Mouse (Mus musculus) heart, postnatal 14 days (tissue): ENCODE data around the gene 9130008F23Rik. TPM values are rescaled to one million over a fixed set of nuclear protein-coding genes. Genes with fewer than 3 reads are reported as not detected.

Source experiments
- DNase-seq, 2 experiments: peaks; one replicate each; pipeline ENCODE4 v3.0.0; 2021 to 2022
- intact Hi-C: fragments of 180-260 bp; cut with DNase I; formaldehyde crosslinking; loops from one replicate; pipeline ENCODE4 v1.15.1; 2025
- long read RNA-seq, 2 experiments: library from polyadenylated mRNA; stranded (forward); transcript quantifications; one replicate each; pipeline ENCODE4 v2.0.0; 2021
- total RNA-seq, 2 experiments: library from RNA; stranded (reverse); gene quantifications; 2 replicates each; pipeline ENCODE4 v1.2.3; 2021

9130008F23Rik gene
- under 1 TPM; 0.57 to 0.59 TPM for total RNA-seq
- long read RNA-seq, experiment 1, result 0 reads
- long read RNA-seq, experiment 2, result 0 reads

GRCm38 (mm10) chr17:40879924-40880691 is at the start of gene 9130008F23Rik:
TSS of gene 9130008F23Rik (minus strand) at chr17:40880559.
- peak; percentile 49 to 59 for DNase-seq
- intact Hi-C loops, result no loop called here

GRCm38 (mm10) chr17:40915499-40915898 is 35.1 kb upstream of the 9130008F23Rik start:
- intact Hi-C loops, result no loop called here
- no peak for DNase-seq

GRCm38 (mm10) chr17:40914250-40914649 is 33.9 kb upstream of the 9130008F23Rik start, which contains the start of gene Glyatl3:
TSS of gene Glyatl3 (minus strand) at chr17:40914350.
- DNase-seq, result no peak
- intact Hi-C loops, result no loop called here

GRCm38 (mm10) chr17:40904721-40905154 is 24.4 kb upstream of the 9130008F23Rik start:
- intact Hi-C loops, result no loop called here
- no peak for DNase-seq

GRCm38 (mm10) chr17:40904056-40904597 is 23.8 kb upstream of the 9130008F23Rik start:
- DNase-seq, result no peak
- intact Hi-C loops, result no loop called here

- intact Hi-C loops, result no loop called here
- DNase-seq, result no peak
These were observed 23.0 kb upstream of the 9130008F23Rik start for GRCm38 (mm10) chr17:40903345-40903744.

GRCm38 (mm10) chr17:40899783-40900363 is 19.5 kb upstream of the 9130008F23Rik start:
- DNase-seq, result no peak
- intact Hi-C loops, result loop anchor here (2.0 to 10.0 kb wide), 2 partner anchors 63 to 745 kb away; no protein-coding TSS in a partner anchor

GRCm38 (mm10) chr17:40896863-40897262 is 16.5 kb upstream of the 9130008F23Rik start:
- no peak for DNase-seq
- intact Hi-C loops, result loop anchor here (2.0 to 10.0 kb wide), 2 partner anchors 72 to 742 kb away; no protein-coding TSS in a partner anchor

- intact Hi-C loops, result no loop called here
- DNase-seq, result no peak
These were observed 7.6 kb upstream of the 9130008F23Rik start for GRCm38 (mm10) chr17:40887849-40888536.

GRCm38 (mm10) chr17:40885155-40885554 is 4.8 kb upstream of the 9130008F23Rik start:
- DNase-seq, result no peak

GRCm38 (mm10) chr17:40882172-40882571 is 1.8 kb upstream of the 9130008F23Rik start:
- intact Hi-C loops, result no loop called here
- DNase-seq, result no peak

More at GRCm38 (mm10) chr17:40885155-40885554, 4.8 kb upstream of the 9130008F23Rik start:
- intact Hi-C loops, result no loop called here

- DNase-seq, result no peak
- intact Hi-C loops, result no loop called here
These were observed 833 bp downstream of the 9130008F23Rik start for GRCm38 (mm10) chr17:40879528-40879923.

GRCm38 (mm10) chr17:40877741-40878140 is 2.6 kb downstream of the 9130008F23Rik start:
- intact Hi-C loops, result no loop called here
- no peak for DNase-seq

- intact Hi-C loops, result no loop called here
- no peak for DNase-seq
These were observed 4.8 kb downstream of the 9130008F23Rik start for GRCm38 (mm10) chr17:40875568-40875967.

GRCm38 (mm10) chr17:40874701-40875100 is 5.7 kb downstream of the 9130008F23Rik start:
- no peak for DNase-seq
- intact Hi-C loops, result no loop called here

GRCm38 (mm10) chr17:40873582-40874011 is 6.8 kb downstream of the 9130008F23Rik start:
- peak in 1 of 2 experiments; percentile 12 for DNase-seq
- intact Hi-C loops, result no loop called here

- intact Hi-C loops, result no loop called here
- no peak for DNase-seq
These were observed 7.7 kb downstream of the 9130008F23Rik start for GRCm38 (mm10) chr17:40872626-40873025.

GRCm38 (mm10) chr17:40868952-40869747 is 11.2 kb downstream of the 9130008F23Rik start:
- no peak for DNase-seq
- intact Hi-C loops, result no loop called here

- no peak for DNase-seq
- intact Hi-C loops, result no loop called here
These were observed 25.3 kb downstream of the 9130008F23Rik start for GRCm38 (mm10) chr17:40855065-40855464.

GRCm38 (mm10) chr17:40837308-40837707 is 43.1 kb downstream of the 9130008F23Rik start:
- peak in 1 of 2 experiments; percentile 17 for DNase-seq
- intact Hi-C loops, result loop anchor here (2.0 kb wide), 1 partner anchor 61 kb away; no protein-coding TSS in a partner anchor
